8 mouse cellular contexts compared by ENCODE assay signal in the genomic region with DNA sequence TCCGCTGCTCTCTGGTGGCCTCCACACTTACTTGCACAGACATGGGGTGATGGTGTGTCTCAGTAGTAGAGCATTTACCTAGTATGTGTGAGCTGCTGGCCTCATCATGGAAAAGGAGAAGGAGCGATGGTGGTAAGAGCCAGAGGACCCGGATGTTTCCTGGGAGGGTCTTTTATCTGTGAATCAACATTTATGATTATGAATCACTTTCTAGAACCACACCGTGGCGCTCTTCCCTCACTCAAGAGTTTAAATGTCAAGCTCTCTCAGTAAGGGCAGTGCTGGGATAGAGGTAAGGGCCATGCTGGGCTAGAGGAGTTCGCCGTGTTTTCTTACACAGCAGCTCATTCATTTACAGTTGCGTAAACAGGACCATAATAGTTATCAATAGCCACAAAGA. TPM values are rescaled to one million over a fixed set of nuclear protein-coding genes. Genes with fewer than 3 reads are reported as not detected.
DNase-seq lines count a peak whose midpoint lies in the region; ATAC-seq and TF ChIP-seq lines count a peak whose summit lies in the region.

No protein-coding gene starts in this region.

- TF ChIP-seq CTCF in forebrain, postnatal 0 days (IDR thresholded peaks at IDR 0.05; ENCODE audit: low read depth) = peak; percentile 70
- peak; percentile 3; the same call in 1 of the 2 replicates for TF ChIP-seq CTCF in lung, adult 2 months (IDR thresholded peaks at IDR 0.05; ENCODE audit: insufficient read depth, low read length)

- no peak for TF ChIP-seq POLR2A in lung, adult 2 months (IDR thresholded peaks at IDR 0.05; ENCODE audit: borderline replicate concordance, extremely low read depth, low read depth, low read length)

- 62% methylated on average over 8 of the region's 8 CpGs for WGBS in forebrain, postnatal 0 days
- 73% methylated on average over 8 of the region's 8 CpGs for WGBS in forebrain, embryonic 10.5 days
- 40% methylated on average over 8 of the region's 8 CpGs for WGBS in lung, adult 2 months

- no peaks in the 10 kb centered on the region for H3K4me1 ChIP-seq in forebrain, postnatal 0 days (ENCODE audit: insufficient read depth)
- no peaks in the 10 kb centered on the region for H3K4me1 ChIP-seq in forebrain, embryonic 10.5 days
- H3K4me1 ChIP-seq in lung, adult 2 months (ENCODE audit: control insufficient read depth, insufficient read depth, low read length) = no peaks in the 10 kb centered on the region

- intact Hi-C loops in left cerebral cortex, postnatal 4 days (cut with DNase I) = loop anchor here (5.0 kb wide), 3 partner anchors 605 to 650 kb away; no protein-coding TSS in a partner anchor

- H3K4me3 ChIP-seq in forebrain, postnatal 0 days (ENCODE audit: low read depth, low read length) = no peak overlapping the region
- no peak overlapping the region for H3K4me3 ChIP-seq in forebrain, embryonic 10.5 days
- H3K4me3 ChIP-seq in lung, adult 2 months (replicated peaks; ENCODE audit: extremely low read depth, low read depth, low read length) = no peak overlapping the region

- no peaks in the 10 kb centered on the region for H3K36me3 ChIP-seq in forebrain, postnatal 0 days (ENCODE audit: insufficient read depth)
- no peaks in the 10 kb centered on the region for H3K36me3 ChIP-seq in forebrain, embryonic 10.5 days (replicated peaks)

- H3K9me3 ChIP-seq in forebrain, postnatal 0 days (ENCODE audit: low read length) = no peaks in the 10 kb centered on the region
- H3K9me3 ChIP-seq in forebrain, embryonic 10.5 days = no peaks in the 10 kb centered on the region

- no peak overlapping the region for H3K27ac ChIP-seq in forebrain, postnatal 0 days (ENCODE audit: low read depth, low read length)
- no peak overlapping the region for H3K27ac ChIP-seq in forebrain, embryonic 10.5 days

- H3K27me3 ChIP-seq in forebrain, postnatal 0 days (ENCODE audit: insufficient read depth, low read length) = no peaks in the 10 kb centered on the region
- H3K27me3 ChIP-seq in forebrain, embryonic 10.5 days (ENCODE audit: poor library complexity, severe bottlenecking) = no peaks in the 10 kb centered on the region

- peak; percentile 75 for DNase-seq in forebrain, postnatal 0 days
- no peak for DNase-seq in forebrain, embryonic 10.5 days (ENCODE audit: extremely low spot score, low spot score)
- DNase-seq in lung, adult 2 months = no peak
- no peak for DNase-seq in lung, adult 18-20 months
- peak; percentile 61 for DNase-seq in ZHBTc4 (ENCODE audit: low read depth, low spot score)
- peak; percentile 72 for DNase-seq in left cerebral cortex, postnatal 4 days
- DNase-seq in ovary, postnatal 36 days (ENCODE audit: low spot score) = no peak

- H3K4me2 ChIP-seq in forebrain, postnatal 0 days (ENCODE audit: low read depth) = no peak overlapping the region

- peak; percentile 47 for ATAC-seq in forebrain, postnatal 0 days
- ATAC-seq in inflammation-experienced regulatory T-cells, adult 6 months = no peak

- H3K9ac ChIP-seq in forebrain, postnatal 0 days = no peak overlapping the region; the same call in 1 of the 2 replicates

RNA-seq across cellular contexts. Expression of a gene that starts 19.2 kb away (rescaled TPM):
- 63.6 and 79.6 TPM in 2 replicates for total RNA-seq in forebrain, postnatal 0 days (2014; rRNA removed)
- 42.4 and 48.7 TPM in 2 replicates for polyA plus RNA-seq in forebrain, postnatal 0 days (2015; fragmentation: Nextera tagmentation; extraction: Ambion mirVana)
- polyA plus RNA-seq in forebrain, embryonic 10.5 days (2016; fragmentation: Nextera tagmentation; extraction: Ambion mirVana) = 27.4 and 27.9 TPM in 2 replicates
- polyA plus RNA-seq in lung, adult 2 months (2012; rRNA removed) = 34.0 and 40.0 TPM in 2 replicates
- total RNA-seq in left cerebral cortex, postnatal 4 days (2021) = 100 to 1,000 TPM; 105 to 116 TPM
- polyA plus RNA-seq in inflammation-experienced regulatory T-cells, adult 6 months (2017; shearing (Covaris generic)) = 10 to 100 TPM in 1 of 3 experiments, 1 to 10 TPM in 2; 3.7 to 11.3 (median 7.7) TPM

Comparison
In these comparisons a context has a peak if more than half of its experiments do, and no peak if none do; other contexts are left out.
1. DNase-seq: peak in forebrain, postnatal 0 days (single experiment), ZHBTc4 (single experiment) and left cerebral cortex, postnatal 4 days (single experiment); none in forebrain, embryonic 10.5 days (single experiment), lung, adult 2 months (single experiment), lung, adult 18-20 months (0 of 2) and ovary, postnatal 36 days (single experiment).